Mouse (Mus musculus): ENCODE results near the gene Npb. TPM values are rescaled to one million over a fixed set of nuclear protein-coding genes. Genes with fewer than 3 reads are reported as not detected.

Gene Npb
- polyA plus RNA-seq, 1 experiment = 24.6 TPM

- peak overlapping the region; percentile 62 for H3K27ac ChIP-seq (ENCODE audit: control insufficient read depth, insufficient read depth, low read depth, low read length)
- no peaks in the 10 kb centered on the region for H3K36me3 ChIP-seq (ENCODE audit: control insufficient read depth, insufficient read depth, low read length)
Observed at GRCm38 (mm10) chr11:120629341-120629730, 21.1 kb downstream of the Npb start.

GRCm38 (mm10) chr11:120629911-120630310, 21.6 kb downstream of the Npb start:
- peaks cover 24% of the 10 kb centered on the region for H3K4me1 ChIP-seq (ENCODE audit: control insufficient read depth, insufficient read depth, low read length)
- no peaks in the 10 kb centered on the region for H3K27me3 ChIP-seq (ENCODE audit: control insufficient read depth, insufficient read depth, low read length)
- no peaks in the 10 kb centered on the region for H3K36me3 ChIP-seq (ENCODE audit: control insufficient read depth, insufficient read depth, low read length)
- TF ChIP-seq CTCF (IDR thresholded peaks at IDR 0.05; ENCODE audit: control insufficient read depth, insufficient read depth, insufficient replicate concordance, low read depth, low read length) (no peak), POLR2A (IDR thresholded peaks at IDR 0.05; ENCODE audit: control insufficient read depth, low read depth, low read length) (no peak)
- peak overlapping the region; percentile 62 for H3K27ac ChIP-seq (ENCODE audit: control insufficient read depth, insufficient read depth, low read depth, low read length)
- no peak overlapping the region for H3K4me3 ChIP-seq (ENCODE audit: control insufficient read depth, low read depth, low read length)

More at GRCm38 (mm10) chr11:120629341-120629730, 21.1 kb downstream of the Npb start:
- H3K4me1 ChIP-seq (ENCODE audit: control insufficient read depth, insufficient read depth, low read length) = peaks cover 23% of the 10 kb centered on the region
- no peaks in the 10 kb centered on the region for H3K27me3 ChIP-seq (ENCODE audit: control insufficient read depth, insufficient read depth, low read length)
- no peak overlapping the region for H3K4me3 ChIP-seq (ENCODE audit: control insufficient read depth, low read depth, low read length)
- no peak for TF ChIP-seq CTCF (IDR thresholded peaks at IDR 0.05; ENCODE audit: control insufficient read depth, insufficient read depth, insufficient replicate concordance, low read depth, low read length)
- no peak for TF ChIP-seq POLR2A (IDR thresholded peaks at IDR 0.05; ENCODE audit: control insufficient read depth, low read depth, low read length)

DNA sequence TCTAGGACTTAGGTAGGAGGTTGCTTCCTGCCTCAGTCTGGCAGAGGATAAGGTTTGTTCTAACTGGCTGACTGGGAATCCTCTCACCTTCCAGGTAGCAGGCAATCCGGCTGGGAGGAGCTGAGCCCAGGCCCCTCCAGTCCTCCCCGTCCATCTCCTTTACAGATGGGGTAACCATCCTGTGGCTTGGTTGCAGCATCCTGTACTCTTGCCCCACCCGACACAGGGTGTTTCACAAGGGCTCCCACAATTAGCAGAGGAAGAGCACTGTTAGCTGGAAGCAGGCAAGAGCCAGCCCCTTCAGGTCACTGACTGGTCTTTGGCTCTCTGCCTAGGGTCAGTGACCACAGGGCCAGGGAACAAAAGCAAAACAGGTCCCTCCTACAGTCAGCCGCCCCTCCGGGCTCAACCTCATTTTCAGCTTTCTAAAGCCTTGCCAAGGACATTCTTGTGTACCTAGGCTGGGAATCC, 22.2 kb downstream of the Npb start:
- Histone ChIP-seq H3K4me1 (ENCODE audit: control insufficient read depth, insufficient read depth, low read length) (peaks cover 20% of the 10 kb centered on the region), H3K27ac (ENCODE audit: control insufficient read depth, insufficient read depth, low read depth, low read length) (peak overlapping the region; percentile 39; the same call in 1 of the 2 replicates), H3K4me3 (ENCODE audit: control insufficient read depth, low read depth, low read length) (no peak overlapping the region), H3K27me3 (ENCODE audit: control insufficient read depth, insufficient read depth, low read length) (no peaks in the 10 kb centered on the region), H3K36me3 (ENCODE audit: control insufficient read depth, insufficient read depth, low read length) (no peaks in the 10 kb centered on the region)
- no peak for TF ChIP-seq POLR2A (IDR thresholded peaks at IDR 0.05; ENCODE audit: control insufficient read depth, low read depth, low read length)
- TF ChIP-seq CTCF (IDR thresholded peaks at IDR 0.05; ENCODE audit: control insufficient read depth, insufficient read depth, insufficient replicate concordance, low read depth, low read length) = no peak

GRCm38 (mm10) chr11:120630881-120631725, 22.8 kb downstream of the Npb start:
- Histone ChIP-seq H3K36me3 (ENCODE audit: control insufficient read depth, insufficient read depth, low read length) (no peaks in the 10 kb centered on the region), H3K4me1 (ENCODE audit: control insufficient read depth, insufficient read depth, low read length) (peaks cover 16% of the 10 kb centered on the region), H3K27me3 (ENCODE audit: control insufficient read depth, insufficient read depth, low read length) (no peaks in the 10 kb centered on the region), H3K4me3 (ENCODE audit: control insufficient read depth, low read depth, low read length) (no peak overlapping the region), H3K27ac (ENCODE audit: control insufficient read depth, insufficient read depth, low read depth, low read length) (no peak overlapping the region)
- TF ChIP-seq POLR2A (IDR thresholded peaks at IDR 0.05; ENCODE audit: control insufficient read depth, low read depth, low read length) (no peak), CTCF (IDR thresholded peaks at IDR 0.05; ENCODE audit: control insufficient read depth, insufficient read depth, insufficient replicate concordance, low read depth, low read length) (no peak)

DNA sequence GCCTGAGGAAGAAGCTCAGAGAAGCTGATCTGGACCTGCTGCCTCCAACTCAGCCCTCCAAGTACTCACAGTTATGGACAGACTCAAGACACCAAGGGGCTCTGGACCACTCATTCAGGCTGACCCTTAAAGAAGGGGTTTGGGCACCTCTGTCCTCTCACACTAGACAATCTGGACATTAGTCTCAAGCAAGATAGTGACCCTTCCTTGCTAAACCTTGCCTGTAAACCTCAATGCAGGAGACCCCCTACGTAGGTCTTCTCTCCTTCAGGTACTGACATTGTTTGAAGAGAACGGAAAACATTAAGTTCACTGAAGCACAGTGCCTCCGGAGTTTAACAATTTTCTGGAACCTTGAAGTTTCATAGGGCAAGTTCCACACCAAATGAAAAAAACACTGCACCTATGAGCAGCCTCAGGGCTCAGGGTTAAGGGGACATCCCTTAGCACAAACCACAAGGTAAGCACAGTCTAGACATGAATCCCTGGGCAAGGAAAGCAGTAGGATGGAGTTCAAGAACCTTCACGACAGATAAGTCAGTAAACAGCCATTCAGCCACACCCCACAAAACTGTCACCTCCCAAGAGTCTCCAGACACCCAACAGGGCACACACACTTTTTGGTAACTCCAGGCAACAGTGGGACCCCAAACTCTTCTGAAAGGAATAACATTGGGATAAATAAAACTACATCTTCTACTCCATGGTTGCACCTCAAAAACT, 23.6 kb downstream of the Npb start:
- no peak overlapping the region for H3K27ac ChIP-seq (ENCODE audit: control insufficient read depth, insufficient read depth, low read depth, low read length)
- H3K27me3 ChIP-seq (ENCODE audit: control insufficient read depth, insufficient read depth, low read length) = no peaks in the 10 kb centered on the region
- peaks cover 16% of the 10 kb centered on the region for H3K4me1 ChIP-seq (ENCODE audit: control insufficient read depth, insufficient read depth, low read length)
- TF ChIP-seq CTCF (IDR thresholded peaks at IDR 0.05; ENCODE audit: control insufficient read depth, insufficient read depth, insufficient replicate concordance, low read depth, low read length) = no peak
- no peak for TF ChIP-seq POLR2A (IDR thresholded peaks at IDR 0.05; ENCODE audit: control insufficient read depth, low read depth, low read length)
- no peaks in the 10 kb centered on the region for H3K36me3 ChIP-seq (ENCODE audit: control insufficient read depth, insufficient read depth, low read length)
- H3K4me3 ChIP-seq (ENCODE audit: control insufficient read depth, low read depth, low read length) = no peak overlapping the region

DNA sequence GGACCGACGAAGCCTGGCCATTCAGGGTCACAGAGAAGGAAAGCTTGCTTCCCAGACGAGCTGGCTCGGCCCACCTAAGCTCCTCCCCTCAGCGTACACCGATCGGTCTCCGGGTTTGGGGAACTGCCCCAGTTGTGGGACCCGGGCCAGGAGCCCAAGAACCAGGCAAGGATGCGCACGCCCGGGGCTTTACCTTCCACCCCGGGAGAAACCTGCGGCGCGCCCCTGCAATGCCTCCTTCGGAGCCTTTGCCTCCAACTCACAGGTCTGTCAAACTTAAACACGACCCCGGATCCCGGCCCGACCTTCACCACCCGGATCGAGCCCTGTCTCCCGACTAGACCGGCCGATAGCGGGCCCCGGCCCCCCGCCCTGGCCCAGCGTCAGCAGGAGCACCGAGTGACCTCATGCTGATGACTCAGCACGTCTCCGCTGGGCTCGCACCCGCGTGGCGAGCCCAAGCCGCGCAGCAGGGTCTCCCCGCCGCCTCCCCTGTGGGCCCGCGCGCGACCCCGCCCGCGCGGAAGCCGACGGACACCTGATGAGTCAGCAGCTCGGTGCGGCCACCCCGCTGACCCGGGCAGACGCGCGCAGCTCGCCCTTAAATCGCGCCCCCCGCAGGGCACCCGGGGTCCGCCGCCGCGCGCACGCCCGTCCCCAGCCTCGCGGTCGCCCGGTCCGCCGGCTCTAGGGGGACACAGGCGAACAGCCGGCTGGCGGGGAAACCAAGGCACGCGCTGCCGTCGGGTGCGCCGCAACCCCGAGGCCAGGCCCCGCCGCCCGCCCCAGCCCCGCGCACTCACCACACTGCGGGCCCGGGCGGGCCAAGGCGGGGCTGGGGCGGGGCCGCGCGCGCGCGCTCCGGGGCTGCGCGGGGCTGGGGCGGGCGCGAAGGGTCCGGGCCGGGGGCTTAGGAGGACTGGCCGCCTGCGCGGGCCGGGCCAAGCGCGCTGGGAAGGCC, 24.6 kb downstream of the Npb start:
- TF ChIP-seq CTCF (IDR thresholded peaks at IDR 0.05; ENCODE audit: control insufficient read depth, insufficient read depth, insufficient replicate concordance, low read depth, low read length) = no peak
- TF ChIP-seq POLR2A (IDR thresholded peaks at IDR 0.05; ENCODE audit: control insufficient read depth, low read depth, low read length) = no peak
- H3K27ac ChIP-seq (ENCODE audit: control insufficient read depth, insufficient read depth, low read depth, low read length) = peak overlapping the region; percentile 71
- no peaks in the 10 kb centered on the region for H3K27me3 ChIP-seq (ENCODE audit: control insufficient read depth, insufficient read depth, low read length)
- H3K4me1 ChIP-seq (ENCODE audit: control insufficient read depth, insufficient read depth, low read length) = peaks cover 16% of the 10 kb centered on the region
- H3K36me3 ChIP-seq (ENCODE audit: control insufficient read depth, insufficient read depth, low read length) = no peaks in the 10 kb centered on the region
- H3K4me3 ChIP-seq (ENCODE audit: control insufficient read depth, low read depth, low read length) = peak overlapping the region; percentile 84

Data from testis, adult 2 months (tissue).